ENCODE assay signal across 26 mouse cellular contexts in the genomic region with DNA sequence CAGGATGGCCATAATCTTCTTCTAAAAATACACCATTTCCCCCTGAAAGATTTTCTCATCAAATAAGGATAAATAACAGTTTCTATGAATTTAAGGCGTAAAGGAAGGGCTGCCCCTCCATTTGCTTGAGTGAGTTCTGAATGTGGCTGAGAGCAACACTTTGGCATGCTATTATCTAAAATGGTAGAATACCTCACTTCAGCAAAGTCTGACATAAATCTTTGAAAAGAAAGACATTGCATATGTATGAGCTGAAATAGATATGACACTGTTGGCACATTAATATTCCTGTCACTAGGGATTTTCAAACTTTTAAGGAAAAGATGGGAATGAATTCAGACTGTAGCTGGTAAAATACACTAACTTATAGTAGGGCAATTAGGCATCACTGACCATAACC.
"Had no signal": no experiment of that assay in that cellular context is flagged by ENCODE, and none has a peak within 500 bp of the region (broad histone marks: within the 10 kb centered on the region; RNA-seq: fewer than 3 reads in every experiment).

No protein-coding gene starts in this region.

- ATAC-seq: intestine, postnatal 0 days; liver, embryonic 12.5 days had no signal

- H3K36me3 ChIP-seq: limb, embryonic 10.5 days; limb, embryonic 13.5 days; liver, embryonic 12.5 days; liver, embryonic 15.5 days; lung, embryonic 15.5 days; neural tube, embryonic 13.5 days had no signal

- H3K9ac ChIP-seq: limb, embryonic 13.5 days; liver, embryonic 12.5 days; liver, embryonic 15.5 days; lung, embryonic 15.5 days; neural tube, embryonic 13.5 days had no signal

- H3K27ac ChIP-seq: kidney, postnatal 0 days; layer of hippocampus, adult 2 months; limb, embryonic 10.5 days; limb, embryonic 13.5 days; liver, embryonic 12.5 days; liver, embryonic 15.5 days; lung, embryonic 15.5 days; neural tube, embryonic 13.5 days; stomach, postnatal 0 days had no signal

- H3K4me2 ChIP-seq: limb, embryonic 13.5 days; liver, embryonic 12.5 days; liver, embryonic 15.5 days; lung, embryonic 15.5 days; midbrain, embryonic 11.5 days; neural tube, embryonic 13.5 days had no signal

- H3K4me1 ChIP-seq: limb, embryonic 10.5 days; limb, embryonic 13.5 days; liver, embryonic 12.5 days; liver, embryonic 15.5 days; lung, embryonic 15.5 days; megakaryocyte, embryonic 14.5 days; neural tube, embryonic 13.5 days had no signal

- H3K9me3 ChIP-seq: limb, embryonic 10.5 days; limb, embryonic 13.5 days; liver, embryonic 12.5 days; liver, embryonic 15.5 days; lung, embryonic 15.5 days; megakaryocyte, embryonic 14.5 days; neural tube, embryonic 13.5 days had no signal

- DNase-seq: kidney, adult 2 months; kidney, postnatal 25 days; layer of hippocampus, adult 9-11 months; liver; lung, adult 18-20 months; lung, postnatal 10 days; lung, postnatal 36 days; right cerebral cortex, adult 18-20 months; right cerebral cortex, postnatal 14 days; right cerebral cortex, postnatal 4 days; thymus, adult 2 months; thymus, postnatal 14 days; thymus, postnatal 4 days had no signal

- H3K27me3 ChIP-seq: limb, embryonic 13.5 days; liver, embryonic 12.5 days; liver, embryonic 15.5 days; lung, embryonic 15.5 days; megakaryocyte, embryonic 14.5 days; neural tube, embryonic 13.5 days had no signal

- H3K4me3 ChIP-seq: layer of hippocampus, adult 2 months; limb, embryonic 10.5 days; limb, embryonic 13.5 days; liver, embryonic 12.5 days; liver, embryonic 15.5 days; lung, embryonic 15.5 days; megakaryocyte, embryonic 14.5 days; myocyte; neural tube, embryonic 13.5 days had no signal
